Mouse (Mus musculus): Measurements from ENCODE around the gene Rasgrp3. TPM values are rescaled to one million over a fixed set of nuclear protein-coding genes. Genes with fewer than 3 reads are reported as not detected.
A peak's percentile ranks its signal among the peaks of the same experiment; 100 is the strongest.

Gene Rasgrp3
- polyA plus RNA-seq, 1 experiment from 2014 or later = 4.4 TPM

GRCm38 (mm10) chr17:75464983-75465634 is 29.4 kb downstream of the Rasgrp3 start:
- H3K4me2 ChIP-seq (ENCODE audit: low read depth, low read length) = peak overlapping the region; percentile 32
- no peaks in the 10 kb centered on the region for H3K27me3 ChIP-seq (ENCODE audit: control insufficient read depth, insufficient read depth, low read depth, low read length)
- no peaks in the 10 kb centered on the region for H3K9me3 ChIP-seq (replicated peaks; ENCODE audit: control insufficient read depth, low read length)
- no peaks in the 10 kb centered on the region for H3K36me3 ChIP-seq (ENCODE audit: control insufficient read depth, insufficient read depth)
- no peak overlapping the region for H3K27ac ChIP-seq (ENCODE audit: low read length)
- WGBS (ENCODE audit: insufficient replicate concordance) = under 1% methylated on average over 15 of the region's 15 CpGs
- peak; percentile 50 for ATAC-seq (ENCODE audit: low read depth)
- no peak overlapping the region for H3K9ac ChIP-seq (ENCODE audit: low read depth, low read length)
- H3K4me3 ChIP-seq (ENCODE audit: low read depth, low read length) = peak overlapping the region; percentile 25
- H3K4me1 ChIP-seq (ENCODE audit: control insufficient read depth, low read depth, low read length) = no peaks in the 10 kb centered on the region

- Histone ChIP-seq H3K9ac (ENCODE audit: low read depth, low read length) (no peak overlapping the region), H3K36me3 (ENCODE audit: control insufficient read depth, insufficient read depth) (no peaks in the 10 kb centered on the region), H3K4me2 (ENCODE audit: low read depth, low read length) (peak overlapping the region; percentile 32), H3K4me1 (ENCODE audit: control insufficient read depth, low read depth, low read length) (no peaks in the 10 kb centered on the region), H3K27me3 (ENCODE audit: control insufficient read depth, insufficient read depth, low read depth, low read length) (no peaks in the 10 kb centered on the region), H3K4me3 (ENCODE audit: low read depth, low read length) (peak overlapping the region; percentile 25), H3K27ac (ENCODE audit: low read length) (no peak overlapping the region), H3K9me3 (replicated peaks; ENCODE audit: control insufficient read depth, low read length) (no peaks in the 10 kb centered on the region)
- ATAC-seq (ENCODE audit: low read depth) = no peak
- WGBS (ENCODE audit: insufficient replicate concordance) = 4% methylated on average over 14 of the region's 14 CpGs
Measured at GRCm38 (mm10) chr17:75465635-75465997, 29.9 kb downstream of the Rasgrp3 start.

- ATAC-seq (ENCODE audit: low read depth) = no peak
- Histone ChIP-seq H3K4me1 (ENCODE audit: control insufficient read depth, low read depth, low read length) (no peaks in the 10 kb centered on the region), H3K4me2 (ENCODE audit: low read depth, low read length) (no peak overlapping the region), H3K27me3 (ENCODE audit: control insufficient read depth, insufficient read depth, low read depth, low read length) (no peaks in the 10 kb centered on the region), H3K9me3 (replicated peaks; ENCODE audit: control insufficient read depth, low read length) (no peaks in the 10 kb centered on the region), H3K36me3 (ENCODE audit: control insufficient read depth, insufficient read depth) (no peaks in the 10 kb centered on the region), H3K9ac (ENCODE audit: low read depth, low read length) (no peak overlapping the region), H3K27ac (ENCODE audit: low read length) (no peak overlapping the region), H3K4me3 (ENCODE audit: low read depth, low read length) (no peak overlapping the region)
- WGBS (ENCODE audit: insufficient replicate concordance) = 52% methylated on average over 4 of the region's 4 CpGs
Measured at GRCm38 (mm10) chr17:75466948-75467347, 31.3 kb downstream of the Rasgrp3 start.

- no peaks in the 10 kb centered on the region for H3K27me3 ChIP-seq (ENCODE audit: control insufficient read depth, insufficient read depth, low read depth, low read length)
- H3K4me3 ChIP-seq (ENCODE audit: low read depth, low read length) = no peak overlapping the region
- WGBS (ENCODE audit: insufficient replicate concordance) = 65% methylated on average over 2 of the region's 2 CpGs
- no peak overlapping the region for H3K9ac ChIP-seq (ENCODE audit: low read depth, low read length)
- no peak overlapping the region for H3K27ac ChIP-seq (ENCODE audit: low read length)
- ATAC-seq (ENCODE audit: low read depth) = no peak
- H3K4me1 ChIP-seq (ENCODE audit: control insufficient read depth, low read depth, low read length) = no peaks in the 10 kb centered on the region
- H3K36me3 ChIP-seq (ENCODE audit: control insufficient read depth, insufficient read depth) = no peaks in the 10 kb centered on the region
- no peaks in the 10 kb centered on the region for H3K9me3 ChIP-seq (replicated peaks; ENCODE audit: control insufficient read depth, low read length)
- H3K4me2 ChIP-seq (ENCODE audit: low read depth, low read length) = no peak overlapping the region
Measured at GRCm38 (mm10) chr17:75467526-75467925, 31.8 kb downstream of the Rasgrp3 start.

- ATAC-seq (ENCODE audit: low read depth) = no peak
- H3K4me3 ChIP-seq (ENCODE audit: low read depth, low read length) = no peak overlapping the region
- no peaks in the 10 kb centered on the region for H3K9me3 ChIP-seq (replicated peaks; ENCODE audit: control insufficient read depth, low read length)
- no peak overlapping the region for H3K9ac ChIP-seq (ENCODE audit: low read depth, low read length)
- no peaks in the 10 kb centered on the region for H3K4me1 ChIP-seq (ENCODE audit: control insufficient read depth, low read depth, low read length)
- H3K4me2 ChIP-seq (ENCODE audit: low read depth, low read length) = no peak overlapping the region
- no peak overlapping the region for H3K27ac ChIP-seq (ENCODE audit: low read length)
- 70% methylated on average over 10 of the region's 10 CpGs for WGBS (ENCODE audit: insufficient replicate concordance)
- H3K27me3 ChIP-seq (ENCODE audit: control insufficient read depth, insufficient read depth, low read depth, low read length) = no peaks in the 10 kb centered on the region
- no peaks in the 10 kb centered on the region for H3K36me3 ChIP-seq (ENCODE audit: control insufficient read depth, insufficient read depth)
Measured at GRCm38 (mm10) chr17:75468479-75469114, 32.9 kb downstream of the Rasgrp3 start.

GRCm38 (mm10) chr17:75470325-75470724 is 34.6 kb downstream of the Rasgrp3 start:
- Histone ChIP-seq H3K4me1 (ENCODE audit: control insufficient read depth, low read depth, low read length) (no peaks in the 10 kb centered on the region), H3K4me2 (ENCODE audit: low read depth, low read length) (no peak overlapping the region), H3K9me3 (replicated peaks; ENCODE audit: control insufficient read depth, low read length) (no peaks in the 10 kb centered on the region), H3K9ac (ENCODE audit: low read depth, low read length) (no peak overlapping the region), H3K27me3 (ENCODE audit: control insufficient read depth, insufficient read depth, low read depth, low read length) (no peaks in the 10 kb centered on the region), H3K36me3 (ENCODE audit: control insufficient read depth, insufficient read depth) (no peaks in the 10 kb centered on the region), H3K27ac (ENCODE audit: low read length) (no peak overlapping the region), H3K4me3 (ENCODE audit: low read depth, low read length) (no peak overlapping the region)
- 64% methylated on average over 6 of the region's 6 CpGs for WGBS (ENCODE audit: insufficient replicate concordance)
- no peak for ATAC-seq (ENCODE audit: low read depth)

- no peak overlapping the region for H3K4me2 ChIP-seq (ENCODE audit: low read depth, low read length)
- no peaks in the 10 kb centered on the region for H3K27me3 ChIP-seq (ENCODE audit: control insufficient read depth, insufficient read depth, low read depth, low read length)
- no peaks in the 10 kb centered on the region for H3K36me3 ChIP-seq (ENCODE audit: control insufficient read depth, insufficient read depth)
- no peak overlapping the region for H3K9ac ChIP-seq (ENCODE audit: low read depth, low read length)
- H3K9me3 ChIP-seq (replicated peaks; ENCODE audit: control insufficient read depth, low read length) = no peaks in the 10 kb centered on the region
- WGBS (ENCODE audit: insufficient replicate concordance) = 75% methylated on average over 7 of the region's 7 CpGs
- ATAC-seq (ENCODE audit: low read depth) = no peak
- no peak overlapping the region for H3K27ac ChIP-seq (ENCODE audit: low read length)
- no peak overlapping the region for H3K4me3 ChIP-seq (ENCODE audit: low read depth, low read length)
- no peaks in the 10 kb centered on the region for H3K4me1 ChIP-seq (ENCODE audit: control insufficient read depth, low read depth, low read length)
Measured at GRCm38 (mm10) chr17:75470885-75471610, 35.4 kb downstream of the Rasgrp3 start.

- H3K4me3 ChIP-seq (ENCODE audit: low read depth, low read length) = no peak overlapping the region
- no peaks in the 10 kb centered on the region for H3K9me3 ChIP-seq (replicated peaks; ENCODE audit: control insufficient read depth, low read length)
- no peaks in the 10 kb centered on the region for H3K27me3 ChIP-seq (ENCODE audit: control insufficient read depth, insufficient read depth, low read depth, low read length)
- no peak for ATAC-seq (ENCODE audit: low read depth)
- H3K36me3 ChIP-seq (ENCODE audit: control insufficient read depth, insufficient read depth) = no peaks in the 10 kb centered on the region
- no peak overlapping the region for H3K9ac ChIP-seq (ENCODE audit: low read depth, low read length)
- H3K27ac ChIP-seq (ENCODE audit: low read length) = no peak overlapping the region
- no peaks in the 10 kb centered on the region for H3K4me1 ChIP-seq (ENCODE audit: control insufficient read depth, low read depth, low read length)
- no peak overlapping the region for H3K4me2 ChIP-seq (ENCODE audit: low read depth, low read length)
- 73% methylated on average over 6 of the region's 6 CpGs for WGBS (ENCODE audit: insufficient replicate concordance)
Measured at GRCm38 (mm10) chr17:75471644-75472253, 36.1 kb downstream of the Rasgrp3 start.

- H3K27me3 ChIP-seq (ENCODE audit: control insufficient read depth, insufficient read depth, low read depth, low read length) = no peaks in the 10 kb centered on the region
- no peak for ATAC-seq (ENCODE audit: low read depth)
- H3K27ac ChIP-seq (ENCODE audit: low read length) = no peak overlapping the region
- no peak overlapping the region for H3K4me3 ChIP-seq (ENCODE audit: low read depth, low read length)
- H3K9ac ChIP-seq (ENCODE audit: low read depth, low read length) = no peak overlapping the region
- no peaks in the 10 kb centered on the region for H3K36me3 ChIP-seq (ENCODE audit: control insufficient read depth, insufficient read depth)
- H3K9me3 ChIP-seq (replicated peaks; ENCODE audit: control insufficient read depth, low read length) = no peaks in the 10 kb centered on the region
- H3K4me1 ChIP-seq (ENCODE audit: control insufficient read depth, low read depth, low read length) = no peaks in the 10 kb centered on the region
- H3K4me2 ChIP-seq (ENCODE audit: low read depth, low read length) = no peak overlapping the region
- 51% methylated on average over 2 of the region's 2 CpGs for WGBS (ENCODE audit: insufficient replicate concordance)
Measured at GRCm38 (mm10) chr17:75472379-75472778, 36.7 kb downstream of the Rasgrp3 start.

All from liver, embryonic 16.5 days (tissue).